Mouse (Mus musculus): Measurements from ENCODE around the gene Trem2.
"Not testable (repeated sequence)": the region's sequence is repeated elsewhere in the genome, so short reads cannot be mapped to it uniquely, and the experiment has no call there.

The Trem2 gene

GRCm38 (mm10) chr17:48346231-48346630, at the start of gene Trem2:
Trem2 (plus strand) TSS chr17:48346401.
- in situ Hi-C loops (cut with MboI, MseI), result no loop called here

- in situ Hi-C loops (cut with MboI, MseI), result no loop called here
These were observed 47.0 kb upstream of the Trem2 start, which contains the start of gene Treml2 for GRCm38 (mm10) chr17:48299203-48299602. Treml2 (plus strand) TSS chr17:48299498.

- in situ Hi-C loops (cut with MboI, MseI), result no loop called here
These were observed 46.4 kb upstream of the Trem2 start for GRCm38 (mm10) chr17:48299756-48300155.

GRCm38 (mm10) chr17:48300199-48300598, 46.0 kb upstream of the Trem2 start:
- in situ Hi-C loops (cut with MboI, MseI), result no loop called here

GRCm38 (mm10) chr17:48300861-48301260, 45.3 kb upstream of the Trem2 start:
- in situ Hi-C loops (cut with MboI, MseI), result no loop called here

- in situ Hi-C loops (cut with MboI, MseI), result no loop called here
These were observed 44.4 kb upstream of the Trem2 start for GRCm38 (mm10) chr17:48301792-48302191.

DNA sequence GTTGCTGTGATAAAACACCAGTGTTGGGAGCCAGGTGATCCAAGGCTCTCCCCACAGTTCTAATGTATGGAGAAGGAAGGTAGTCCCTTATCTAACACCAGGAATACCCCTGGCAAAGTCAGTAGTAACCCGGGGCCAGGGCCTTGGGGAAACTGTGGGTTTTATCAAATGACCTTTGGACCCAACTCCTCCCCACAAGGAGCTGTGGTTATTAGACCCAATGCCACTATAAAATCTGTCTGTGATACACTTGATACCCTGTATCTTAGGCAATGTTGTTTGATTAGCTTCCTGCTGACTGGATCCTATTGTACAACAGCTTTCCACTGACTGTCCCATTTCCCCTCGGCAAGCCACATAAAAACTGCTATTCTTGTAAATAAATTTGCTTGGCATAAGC, 34.1 kb upstream of the Trem2 start:
- in situ Hi-C loops (cut with MboI, MseI), result no loop called here

DNA sequence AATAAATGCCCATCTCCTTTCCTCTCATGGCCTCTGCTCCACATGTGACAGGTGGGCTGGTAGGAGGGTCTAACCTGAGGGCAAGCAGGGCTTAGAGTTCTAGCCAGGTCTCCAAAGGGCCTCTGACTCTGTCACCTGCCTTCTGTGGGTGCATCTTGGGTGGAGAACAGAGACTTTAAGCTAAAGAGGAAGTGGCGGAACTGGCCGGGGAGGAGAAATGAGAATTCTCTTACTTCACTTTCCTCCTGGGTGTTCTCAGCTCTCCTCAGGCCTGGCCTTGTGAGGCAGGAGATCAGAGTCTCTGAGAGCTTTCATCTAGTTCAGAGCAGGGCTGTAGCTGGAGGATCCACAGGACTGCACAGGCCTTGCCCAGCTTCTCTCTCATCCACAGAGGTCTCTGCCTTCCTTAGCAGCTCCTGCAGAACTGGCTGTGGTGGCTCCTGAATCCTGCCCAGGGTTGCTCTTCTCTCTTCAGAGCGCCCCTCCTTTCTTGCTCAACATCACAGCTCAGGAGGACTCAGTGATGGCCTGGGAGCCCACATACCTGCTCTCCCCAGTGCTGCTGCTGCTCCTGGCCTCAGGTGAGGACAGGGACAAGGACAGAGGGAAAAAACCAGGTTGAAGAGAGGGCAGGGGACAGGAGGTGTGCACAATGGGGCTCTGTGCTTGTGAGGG, 30.2 kb upstream of the Trem2 start, which contains the start of gene B430306N03Rik:
B430306N03Rik (plus strand) TSS at position 237 of the 675 bp plus-strand sequence.
- in situ Hi-C loops (cut with MboI, MseI), result not testable (repeated sequence)

- in situ Hi-C loops (cut with MboI, MseI), result no loop called here
These were observed 27.5 kb upstream of the Trem2 start for GRCm38 (mm10) chr17:48318686-48319085.

GRCm38 (mm10) chr17:48321279-48321678, 24.9 kb upstream of the Trem2 start:
- in situ Hi-C loops (cut with MboI, MseI), result no loop called here

GRCm38 (mm10) chr17:48323236-48323635, 23.0 kb upstream of the Trem2 start:
- in situ Hi-C loops (cut with MboI, MseI), result no loop called here

GRCm38 (mm10) chr17:48324258-48324657, 21.9 kb upstream of the Trem2 start:
- in situ Hi-C loops (cut with MboI, MseI), result no loop called here

DNA sequence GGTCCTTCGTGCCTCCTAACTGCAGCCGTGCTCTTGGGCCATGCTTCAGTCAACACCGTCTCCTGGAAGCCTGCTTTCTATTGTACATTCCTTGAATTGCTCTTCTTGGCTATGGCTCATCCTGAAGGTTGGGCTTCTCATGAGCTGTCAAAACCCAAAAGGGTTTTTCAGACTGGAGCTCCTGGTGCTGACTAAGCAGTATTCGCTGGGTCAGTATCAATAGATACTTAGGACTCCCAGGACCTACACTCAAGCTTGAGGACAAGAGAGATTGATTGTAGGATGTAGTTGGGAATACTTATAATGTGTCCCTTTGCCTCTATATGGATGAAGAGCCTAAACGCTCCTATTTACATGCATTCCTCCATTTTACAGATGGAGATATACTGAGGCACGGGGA, 21.1 kb upstream of the Trem2 start:
- in situ Hi-C loops (cut with MboI, MseI), result no loop called here

DNA sequence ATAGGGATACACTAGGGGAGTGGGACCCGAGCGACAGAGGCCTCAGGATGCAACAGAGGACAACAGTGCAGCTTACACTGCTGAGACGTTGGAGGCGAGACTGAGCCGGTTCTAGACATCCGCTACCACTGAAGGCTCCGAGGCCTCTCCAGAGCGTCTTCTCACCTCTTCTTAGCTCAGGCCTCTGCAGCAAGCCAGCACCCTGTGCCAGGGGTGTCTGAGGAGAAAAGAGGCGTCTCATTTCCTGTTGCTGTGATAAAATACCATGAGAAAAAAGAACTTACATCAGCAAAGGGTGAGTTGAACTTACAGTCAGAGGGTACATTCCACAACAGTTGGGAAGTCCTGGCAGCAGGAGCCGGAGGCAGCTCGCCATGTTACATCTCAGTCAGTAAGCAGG, 20.6 kb upstream of the Trem2 start:
- in situ Hi-C loops (cut with MboI, MseI), result no loop called here

GRCm38 (mm10) chr17:48326656-48327055, 19.5 kb upstream of the Trem2 start:
- in situ Hi-C loops (cut with MboI, MseI), result no loop called here

- in situ Hi-C loops (cut with MboI, MseI), result no loop called here
These were observed 13.7 kb upstream of the Trem2 start for GRCm38 (mm10) chr17:48332524-48332923.

DNA sequence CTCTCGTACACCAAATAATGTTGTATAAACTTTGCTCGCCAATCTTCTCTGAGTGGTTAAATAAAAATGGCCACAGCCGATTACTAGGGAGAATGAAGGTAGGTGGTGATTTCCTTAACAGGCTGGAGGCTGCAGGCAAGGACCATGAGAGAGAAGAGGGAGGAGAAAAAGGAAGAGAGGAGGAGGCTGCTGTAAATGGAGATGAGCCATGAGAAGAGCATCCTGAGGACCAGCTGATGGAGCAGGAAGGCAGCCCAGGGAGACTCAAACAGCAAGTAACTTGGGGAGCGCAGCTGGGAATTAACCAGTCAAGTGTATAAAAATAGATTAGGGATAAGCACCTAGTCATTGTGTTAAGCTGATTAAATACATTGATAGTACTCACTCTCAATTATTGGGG, 12.0 kb upstream of the Trem2 start:
- in situ Hi-C loops (cut with MboI, MseI), result no loop called here

DNA sequence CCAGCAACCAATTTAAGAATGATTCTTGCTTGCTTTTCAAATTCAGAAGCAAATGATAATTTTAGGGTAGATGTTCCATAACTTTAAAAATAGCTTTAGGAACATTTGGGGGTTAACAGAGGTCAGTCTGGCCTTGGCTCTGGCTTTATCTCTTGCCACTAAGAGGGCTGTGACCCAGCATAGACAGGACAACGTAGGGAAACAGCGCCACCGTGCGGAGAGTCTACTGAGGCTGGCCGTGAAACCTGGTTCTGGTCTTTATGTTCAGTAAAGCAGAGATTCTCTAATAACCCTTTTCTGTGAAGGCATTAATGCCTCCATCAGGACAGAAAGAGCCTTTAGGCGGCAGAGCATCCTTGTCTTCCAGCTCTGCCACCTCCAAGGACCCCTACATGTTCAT, 9.3 kb upstream of the Trem2 start:
- in situ Hi-C loops (cut with MboI, MseI), result loop anchor here (5.0 kb wide), 1 partner anchor 65 kb away; no protein-coding TSS in a partner anchor

GRCm38 (mm10) chr17:48340267-48340666, 5.9 kb upstream of the Trem2 start:
- in situ Hi-C loops (cut with MboI, MseI), result no loop called here

DNA sequence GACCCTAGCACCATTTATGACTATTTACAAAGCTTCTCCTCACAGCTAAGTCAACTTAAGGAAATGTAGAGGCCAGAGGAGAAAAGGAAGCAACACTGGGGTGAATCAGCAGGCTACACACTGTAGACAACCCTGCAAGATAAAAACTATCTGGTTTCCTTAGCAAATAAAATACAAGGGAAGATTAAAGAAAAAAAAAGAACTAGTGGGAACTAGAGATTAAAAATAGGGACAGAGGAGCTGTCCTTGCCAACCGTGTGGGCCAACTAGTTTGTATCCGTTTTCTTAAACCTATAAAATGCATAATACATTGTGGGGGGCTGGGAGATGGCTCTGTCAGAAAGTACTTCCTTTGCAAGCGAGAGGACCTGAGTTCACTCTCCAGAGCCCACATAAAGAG, 4.3 kb upstream of the Trem2 start:
- in situ Hi-C loops (cut with MboI, MseI), result no loop called here

DNA sequence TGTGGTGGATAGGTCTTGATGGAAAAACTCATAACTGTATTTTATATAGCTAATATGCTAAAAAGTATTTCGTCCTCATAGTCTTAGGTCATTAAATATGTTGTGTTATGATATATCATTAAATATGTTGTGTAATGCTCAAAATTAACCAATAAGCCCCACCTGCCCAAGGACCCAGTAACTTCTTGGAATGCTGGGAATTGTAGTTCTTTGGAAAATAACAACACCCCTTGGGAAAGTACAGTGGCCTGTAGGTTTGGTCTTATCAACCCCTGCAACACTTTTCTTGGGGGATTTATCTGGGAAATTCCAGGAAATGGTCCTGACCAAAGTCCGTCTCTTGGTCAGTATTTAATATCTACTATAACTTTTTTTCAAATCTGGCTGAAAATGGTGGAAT, 3.1 kb upstream of the Trem2 start:
- in situ Hi-C loops (cut with MboI, MseI), result no loop called here

- in situ Hi-C loops (cut with MboI, MseI), result no loop called here
These were observed 377 bp upstream of the Trem2 start for GRCm38 (mm10) chr17:48345824-48346223.

DNA sequence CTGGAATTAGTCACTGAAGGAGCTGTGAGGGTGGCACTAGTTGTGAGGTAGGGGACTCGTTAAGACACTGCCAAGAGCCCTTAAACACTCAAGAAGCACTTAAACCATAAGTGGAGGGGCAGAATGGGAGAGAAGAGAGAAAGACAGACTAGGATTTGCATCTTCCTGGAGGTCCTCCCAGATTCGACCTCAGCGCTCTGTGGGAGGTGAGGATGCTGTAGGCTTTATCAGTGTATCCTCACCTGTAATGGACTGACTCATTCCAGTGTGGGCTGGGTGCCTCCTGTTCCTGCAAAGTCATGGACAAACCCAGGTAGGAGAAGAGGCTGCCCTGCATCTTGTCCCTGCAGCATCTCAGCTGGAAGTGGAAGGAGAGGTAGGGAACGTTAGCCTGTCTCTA, 633 bp downstream of the Trem2 start:
- in situ Hi-C loops (cut with MboI, MseI), result no loop called here

DNA sequence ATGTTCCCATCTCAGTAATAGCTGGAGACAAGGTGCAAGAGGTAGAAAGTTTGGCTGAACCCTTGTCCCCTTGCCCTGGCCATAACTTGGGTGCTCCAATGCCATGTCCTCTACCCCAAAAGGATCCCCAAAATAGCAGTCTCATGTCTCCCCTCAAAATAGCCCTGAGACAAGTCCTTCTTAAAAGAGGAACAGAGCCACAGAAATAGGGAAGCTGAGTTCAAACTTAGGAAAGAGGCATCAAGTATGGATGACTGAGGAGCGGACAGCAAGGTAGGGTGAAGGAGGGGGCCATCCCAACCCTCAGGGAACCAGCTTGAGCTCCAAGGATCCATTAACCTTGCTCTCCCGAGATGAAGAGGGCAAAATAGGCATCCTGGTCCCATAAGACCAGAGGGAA, 1.1 kb downstream of the Trem2 start:
- in situ Hi-C loops (cut with MboI, MseI), result no loop called here
